Comparison of ENCODE assay signal across 8 mouse cellular contexts in the genomic region with DNA sequence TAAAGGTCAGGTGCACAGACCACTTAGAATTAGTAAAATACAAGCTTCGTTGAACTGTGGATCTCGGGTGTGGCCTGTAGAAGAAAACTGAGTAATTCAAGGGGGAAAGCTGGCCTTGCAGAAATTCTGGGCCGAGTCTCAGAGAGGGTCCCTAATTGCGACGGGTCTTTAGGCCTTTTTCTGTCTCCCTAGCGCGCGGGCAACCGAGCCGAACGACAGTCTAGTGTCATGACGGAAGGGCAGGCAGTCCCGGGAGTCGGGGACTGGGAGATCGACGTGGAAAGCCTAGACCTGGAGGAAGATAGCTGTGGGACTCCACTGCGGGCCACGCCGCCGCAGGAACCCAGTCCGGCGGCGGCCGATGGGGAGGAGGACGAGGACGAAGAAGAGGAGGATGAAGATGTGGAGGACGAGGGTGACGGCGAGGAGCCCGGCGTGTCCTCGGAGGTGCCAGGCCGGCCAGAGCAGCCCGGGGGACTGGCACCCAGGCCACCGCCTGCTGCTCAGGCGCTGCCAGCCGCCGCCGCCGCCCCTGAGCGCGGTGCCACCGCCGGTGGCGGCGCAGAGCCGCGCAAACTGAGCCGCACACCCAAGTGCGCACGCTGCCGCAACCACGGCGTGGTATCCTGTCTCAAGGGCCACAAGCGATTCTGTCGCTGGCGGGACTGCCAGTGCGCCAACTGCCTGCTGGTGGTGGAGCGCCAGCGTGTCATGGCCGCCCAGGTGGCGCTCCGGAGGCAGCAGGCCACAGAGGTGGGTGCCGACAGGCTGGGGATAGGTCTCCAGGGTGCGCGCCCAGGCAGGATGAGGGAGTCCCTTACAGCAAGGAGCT. TPM values are rescaled to one million over a fixed set of nuclear protein-coding genes. Genes with fewer than 3 reads are reported as not detected.
DNase-seq lines count a peak whose midpoint lies in the region; ATAC-seq and TF ChIP-seq lines count a peak whose summit lies in the region.

No protein-coding gene starts in this region.

- no peak; the same call in none of the 2 replicates for TF ChIP-seq CTCF in left cerebral cortex, adult 2 months (IDR thresholded peaks at IDR 0.05)

- H3K4me3 ChIP-seq in left cerebral cortex, adult 2 months: peak overlapping the region; percentile 31
- peak overlapping the region; percentile 44 for H3K4me3 ChIP-seq in forebrain, embryonic 16.5 days (replicated peaks; ENCODE audit: low read length)
- H3K4me3 ChIP-seq in liver, embryonic 15.5 days (replicated peaks): peak overlapping the region; percentile 44
- H3K4me3 ChIP-seq in stomach, embryonic 16.5 days (replicated peaks; ENCODE audit: low read length): peak overlapping the region; percentile 48

- peaks cover 87% of the 10 kb centered on the region for H3K27me3 ChIP-seq in forebrain, embryonic 16.5 days (replicated peaks; ENCODE audit: control insufficient read depth, insufficient read depth, low read length)
- peaks cover 97% of the 10 kb centered on the region for H3K27me3 ChIP-seq in liver, embryonic 15.5 days
- H3K27me3 ChIP-seq in stomach, embryonic 16.5 days (ENCODE audit: control insufficient read depth, insufficient read depth, low read length): peaks cover 70% of the 10 kb centered on the region

- peak; percentile 20 to 27 for DNase-seq in left cerebral cortex, adult 2 months (ENCODE audit: extremely low spot score in 1 of 2, low spot score in 2 of 2)
- DNase-seq in left cerebral cortex, postnatal 14 days (ENCODE audit: low spot score in 2 of 2): no peak
- peak; percentile 42 for DNase-seq in adrenal gland, postnatal 14 days
- DNase-seq in induced T-regulatory cell, adult 2 months (ENCODE audit: low read depth): peak; percentile 9
- no peak for DNase-seq in layer of hippocampus, adult 9-10 months (ENCODE audit: low spot score)

- peaks cover 27% of the 10 kb centered on the region for H3K4me1 ChIP-seq in forebrain, embryonic 16.5 days (replicated peaks; ENCODE audit: control insufficient read depth, insufficient read depth, low read length)
- 0 out of 2 replicates have a peak, but pooled peaks cover 3% of the 10 kb centered on the region for H3K4me1 ChIP-seq in liver, embryonic 15.5 days (replicated peaks)
- H3K4me1 ChIP-seq in stomach, embryonic 16.5 days (ENCODE audit: control insufficient read depth, insufficient read depth, low read length): peaks cover 8% of the 10 kb centered on the region; the same call in 1 of the 2 replicates

- H3K27ac ChIP-seq in left cerebral cortex, adult 2 months: no peak overlapping the region
- no peak overlapping the region for H3K27ac ChIP-seq in forebrain, embryonic 16.5 days (ENCODE audit: low read length)
- H3K27ac ChIP-seq in liver, embryonic 15.5 days (replicated peaks): no peak overlapping the region
- no peak overlapping the region for H3K27ac ChIP-seq in stomach, embryonic 16.5 days (ENCODE audit: low read length)

- ATAC-seq in forebrain, embryonic 16.5 days: no peak
- no peak for ATAC-seq in liver, embryonic 15.5 days (ENCODE audit: insufficient read depth)
- no peak for ATAC-seq in stomach, embryonic 16.5 days (ENCODE audit: insufficient read depth, low FRiP score)

- intact Hi-C loops in left cerebral cortex, adult 2 months (cut with DNase I): loop anchor here (2.0 kb wide), 1 partner anchor 63 kb away; the partner anchor contains the start of gene Dmrt3
- intact Hi-C loops in left cerebral cortex, postnatal 14 days (cut with DNase I): loop anchor here (2.0 kb wide), 1 partner anchor 65 kb away; no protein-coding TSS in a partner anchor

- peak overlapping the region; percentile 41 for H3K9ac ChIP-seq in forebrain, embryonic 16.5 days (replicated peaks; ENCODE audit: low read depth, low read length)
- no peak overlapping the region for H3K9ac ChIP-seq in liver, embryonic 15.5 days
- peak overlapping the region; percentile 59; the same call in 1 of the 2 replicates for H3K9ac ChIP-seq in stomach, embryonic 16.5 days (ENCODE audit: low read length)

- under 1% methylated on average over 64 of the region's 66 CpGs for WGBS in forebrain, embryonic 16.5 days
- 2% methylated on average over 66 of the region's 66 CpGs for WGBS in liver, embryonic 15.5 days (ENCODE audit: insufficient replicate concordance)
- WGBS in stomach, embryonic 16.5 days: 2% methylated on average over 62 of the region's 66 CpGs

- no peaks in the 10 kb centered on the region for H3K36me3 ChIP-seq in forebrain, embryonic 16.5 days (ENCODE audit: control insufficient read depth, insufficient read depth)
- H3K36me3 ChIP-seq in liver, embryonic 15.5 days (replicated peaks): no peaks in the 10 kb centered on the region
- H3K36me3 ChIP-seq in stomach, embryonic 16.5 days (ENCODE audit: control insufficient read depth, insufficient read depth, low read length): no peaks in the 10 kb centered on the region

- H3K9me3 ChIP-seq in forebrain, embryonic 16.5 days (ENCODE audit: control insufficient read depth, low read length): no peaks in the 10 kb centered on the region
- no peaks in the 10 kb centered on the region for H3K9me3 ChIP-seq in liver, embryonic 15.5 days (replicated peaks)
- H3K9me3 ChIP-seq in stomach, embryonic 16.5 days (replicated peaks; ENCODE audit: control insufficient read depth, low read length): no peaks in the 10 kb centered on the region

- peak overlapping the region; percentile 72 for H3K4me2 ChIP-seq in forebrain, embryonic 16.5 days (ENCODE audit: low read length)
- H3K4me2 ChIP-seq in liver, embryonic 15.5 days: peak overlapping the region; percentile 62
- peak overlapping the region; percentile 73 for H3K4me2 ChIP-seq in stomach, embryonic 16.5 days (ENCODE audit: low read depth, low read length)

RNA-seq across cellular contexts. Expression of gene Dmrt2, which starts 1.2 kb away (rescaled TPM):
- 1 to 10 TPM; 1.5 to 2.0 TPM for total RNA-seq in left cerebral cortex, adult 2 months (2021)
- total RNA-seq in left cerebral cortex, postnatal 14 days (2021): 1 to 10 TPM; 1.6 to 1.9 TPM
- 8.7 and 9.7 TPM in 2 replicates for total RNA-seq in adrenal gland, postnatal 14 days (2021)
- 0.86 and 2.1 TPM in 2 replicates for polyA plus RNA-seq in forebrain, embryonic 16.5 days (2015; fragmentation: Nextera tagmentation; extraction: Ambion mirVana)
- polyA plus RNA-seq in liver, embryonic 15.5 days (2015; fragmentation: Nextera tagmentation; extraction: Ambion mirVana): 0.26 and 0.51 TPM in 2 replicates
- polyA plus RNA-seq in stomach, embryonic 16.5 days (2015; fragmentation: Nextera tagmentation; extraction: Ambion mirVana): 0.71 and 1.0 TPM in 2 replicates

Comparison
In these comparisons a context has a peak if more than half of its experiments do, and no peak if none do; other contexts are left out.
1. DNase-seq: peak in left cerebral cortex, adult 2 months (2 of 2), adrenal gland, postnatal 14 days (single experiment) and induced T-regulatory cell, adult 2 months (single experiment); none in left cerebral cortex, postnatal 14 days (0 of 2) and layer of hippocampus, adult 9-10 months (single experiment).
2. Peak in every context shown above with its lines, with median percentiles within 50 percentile points of each other: H3K4me3 ChIP-seq and H3K4me2 ChIP-seq.